Comparison of ENCODE assay signal across 1 mouse cellular context in genomic region chr7:27433794-27434193, GRCm38 (mm10).
TF ChIP-seq lines count a peak whose summit lies in the region.

No protein-coding gene starts in this region.

TF ChIP-seq in MEL, 35 proteins besides CTCF, POLR2A, EP300 and RAD21 (continued from another document):
- TF ChIP-seq JUND (IDR thresholded peaks at IDR 0.05; ENCODE audit: low read depth, low read length) (no peak), TAL1 (IDR thresholded peaks at IDR 0.05; ENCODE audit: low read length) (no peak), UBTF (IDR thresholded peaks at IDR 0.05; ENCODE audit: borderline replicate concordance, insufficient read depth, low read depth, low read length) (no peak), MYB (IDR thresholded peaks at IDR 0.05; ENCODE audit: low read depth, low read length) (no peak)
